Mouse (Mus musculus) lung, embryonic 14.5 days (tissue): ENCODE results near the gene Lsm10. TPM values are rescaled to one million over a fixed set of nuclear protein-coding genes. Genes with fewer than 3 reads are reported as not detected.

Experiments
- ATAC-seq: fragments of 200-750 bp; cut with Nextera tagmentation; 2 replicates; pipeline ENCODE4 v1.8.0; 2017; ENCODE audit warnings: mild to moderate bottlenecking, moderate TSS enrichment, moderate library complexity; ENCODE audit not compliant: insufficient read depth
- DNase-seq: peaks from one replicate; pipeline ENCODE4 v3.0.0-alpha.2; 2015
- H3K27ac ChIP-seq: fragments of 300-500 bp; sonication (generic); 2 replicates; pipeline ENCODE4 v1.5.1; 2014; ENCODE audit warnings: low read depth, mild to moderate bottlenecking, moderate library complexity
- H3K27me3 ChIP-seq: fragments of 300-500 bp; sonication (generic); 2 replicates; pipeline ENCODE4 v1.6.1; 2014; ENCODE audit warnings: low read length, control low read depth; ENCODE audit not compliant: insufficient read depth
- H3K36me3 ChIP-seq: fragments of 300-500 bp; sonication (generic); 2 replicates; pipeline ENCODE4 v1.6.1; 2014; ENCODE audit warnings: control low read depth; ENCODE audit not compliant: insufficient read depth
- H3K4me1 ChIP-seq: fragments of 300-500 bp; sonication (generic); 2 replicates; pipeline ENCODE4 v1.6.1; 2014; ENCODE audit warnings: antibody characterized with exemption, control low read depth; ENCODE audit not compliant: insufficient read depth
- H3K4me2 ChIP-seq: fragments of 300-500 bp; sonication (generic); 2 replicates; pipeline ENCODE4 v1.6.1; 2014; ENCODE audit warnings: mild to moderate bottlenecking
- H3K4me3 ChIP-seq: fragments of 300-500 bp; sonication (generic); 2 replicates; pipeline ENCODE4 v1.5.1; 2014; ENCODE audit warnings: low read depth, low read length
- H3K9ac ChIP-seq: fragments of 300-500 bp; sonication (generic); 2 replicates; pipeline ENCODE4 v1.6.1; 2014
- H3K9me3 ChIP-seq: fragments of 300-500 bp; sonication (generic); 2 replicates; pipeline ENCODE4 v1.6.1; 2016; ENCODE audit warnings: low read depth, low read length, control low read depth
- CTCF ChIP-seq: IDR thresholded peaks from 2 replicates; pipeline ENCODE4 v1.5.1; 2016; ENCODE audit warnings: antibody characterized with exemption, low read depth
- WGBS: fragments of 180-500 bp; shearing (Covaris S2); extraction: QIAGEN DNeasy Blood & Tissue Kit; methylation state at CpG from one replicate; pipeline ENCODE4 v1.1.7; 2014; 5-methylcytosine and 5-hydroxymethylcytosine counted together
- polyA plus RNA-seq: library from polyadenylated mRNA; unstranded; fragments of >200 nt; fragmentation: Nextera tagmentation; extraction: Ambion mirVana; gene quantifications from 2 replicates; pipeline ENCODE4 v1.2.1, GENCODE M21; 2014

Gene Lsm10
- 50.2 and 50.6 TPM in 2 replicates for polyA plus RNA-seq

DNA sequence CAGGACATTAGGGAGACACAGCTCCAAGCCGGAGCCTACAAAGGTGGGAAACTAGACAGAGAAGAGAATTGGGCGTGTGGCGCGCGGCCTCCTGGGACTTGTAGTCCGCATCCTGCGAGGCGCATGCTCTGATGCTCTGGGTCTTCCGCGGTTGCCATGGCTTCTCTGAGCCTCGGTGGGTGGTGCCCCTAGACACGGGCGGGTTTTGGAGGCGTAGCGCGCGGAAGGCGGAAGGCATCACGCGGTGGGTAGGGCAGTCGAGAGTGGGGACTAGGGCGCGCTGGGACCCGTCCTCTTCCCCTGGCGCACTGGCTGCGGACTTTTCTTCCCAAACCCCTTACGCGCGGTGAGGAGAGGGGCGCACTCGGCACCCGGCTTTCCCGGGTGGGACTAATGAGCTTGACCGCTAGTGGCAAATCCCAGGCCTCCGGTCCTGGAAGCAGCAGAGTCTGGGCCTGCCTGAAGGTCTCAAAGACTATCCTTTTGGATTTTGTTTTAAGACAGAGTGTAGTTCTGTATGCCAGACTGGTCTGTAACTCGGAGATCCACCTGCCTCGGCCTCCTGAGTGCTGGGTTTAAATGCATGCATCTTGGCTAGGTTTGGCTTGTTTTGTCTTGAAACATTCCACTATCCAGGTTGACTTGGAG, at the start of gene Lsm10:
Gene Lsm10 (plus strand): TSS at position 160 of the 648 bp plus-strand sequence.
- Histone ChIP-seq H3K4me3 (peak within 1 kb of the TSS; percentile 65), H3K9me3 (no peaks in the 10 kb centered on the region), H3K36me3 (0 out of 2 replicates have a peak, but pooled peaks cover 21% of the 10 kb centered on the region), H3K4me1 (no peaks in the 10 kb centered on the region), H3K27ac (peak within 1 kb of the TSS; percentile 70), H3K4me2 (peak within 1 kb of the TSS; percentile 72), H3K9ac (peak within 1 kb of the TSS; percentile 72), H3K27me3 (no peaks in the 10 kb centered on the region)
- DNase-seq: peak; percentile 98
- ATAC-seq: peak; percentile 99
- no peak for TF ChIP-seq CTCF
- 2% methylated on average over 37 of the region's 37 CpGs for WGBS

DNA sequence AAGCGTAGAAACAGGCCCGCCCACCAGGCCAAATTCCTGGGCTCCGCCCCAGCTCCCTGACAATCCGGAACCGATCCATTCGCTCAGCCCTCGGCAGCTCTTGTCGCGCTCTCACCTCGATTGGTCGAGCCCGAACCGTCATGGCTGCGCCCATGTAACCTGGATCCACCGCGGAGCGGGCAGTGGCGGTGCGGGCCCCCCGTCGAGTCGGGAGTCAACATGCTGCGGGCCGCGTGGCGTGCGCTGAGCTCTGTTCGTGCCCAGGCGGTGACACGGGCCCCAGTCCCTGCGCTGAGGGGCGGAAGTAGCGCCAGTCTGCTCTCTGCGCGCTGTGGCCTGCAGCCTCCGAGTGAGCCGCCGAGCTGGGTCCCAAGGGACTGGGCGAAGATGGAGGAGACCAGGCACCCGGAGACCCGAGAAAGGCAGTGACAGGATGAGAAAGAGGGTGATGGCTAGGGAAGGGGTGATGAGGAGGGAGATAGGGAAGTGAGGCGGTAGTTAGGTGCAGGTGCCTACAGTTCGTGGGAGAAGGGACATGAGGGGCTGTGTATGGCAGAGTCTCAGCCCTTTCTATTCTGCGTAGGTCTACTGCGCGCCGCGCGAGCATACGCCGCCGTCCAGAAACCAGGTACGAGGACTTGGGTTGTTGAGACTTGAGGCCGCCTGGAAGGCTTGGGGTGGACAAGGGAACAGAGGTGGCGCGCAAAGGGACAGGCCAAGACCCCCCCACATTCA, 49.4 kb upstream of the Lsm10 start, which contains the start of gene Mrps15:
Gene Mrps15 (plus strand): TSS at position 75 of the 735 bp plus-strand sequence.
- Histone ChIP-seq H3K36me3 (peaks cover 27% of the 10 kb centered on the region), H3K9ac (peak within 1 kb of the TSS; percentile 83), H3K9me3 (no peaks in the 10 kb centered on the region), H3K4me1 (peaks cover 5% of the 10 kb centered on the region), H3K27me3 (no peaks in the 10 kb centered on the region), H3K27ac (peak within 1 kb of the TSS; percentile 59), H3K4me3 (peak within 1 kb of the TSS; percentile 95), H3K4me2 (peak within 1 kb of the TSS; percentile 88)
- peak; percentile 96 for DNase-seq
- ATAC-seq: peak; percentile 97
- WGBS: under 1% methylated on average over 56 of the region's 56 CpGs
- TF ChIP-seq CTCF: no peak

DNA sequence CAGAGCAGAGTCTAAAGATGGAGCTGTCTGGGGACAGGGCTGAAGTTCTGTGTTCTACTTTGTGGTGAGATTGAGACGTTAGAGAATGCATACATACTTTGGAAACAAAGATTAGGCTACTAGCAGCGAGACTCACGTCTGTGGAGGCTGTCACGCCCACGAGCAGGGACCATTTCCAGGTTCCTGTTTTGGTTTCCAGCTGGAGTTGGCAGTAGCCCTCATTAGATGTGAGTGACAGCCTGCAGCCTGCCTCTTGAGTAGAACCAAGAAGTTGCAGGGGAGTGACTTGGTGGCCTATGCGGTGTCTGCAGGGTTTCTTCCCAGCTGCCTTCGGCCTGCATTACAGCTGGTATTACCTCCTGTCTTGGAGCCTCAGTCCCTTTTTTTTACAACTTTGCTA, 44.8 kb upstream of the Lsm10 start:
- peak; percentile 15 for DNase-seq
- peaks cover 5% of the 10 kb centered on the region for H3K4me1 ChIP-seq
- no peaks in the 10 kb centered on the region for H3K27me3 ChIP-seq
- H3K4me2 ChIP-seq: no peak overlapping the region
- peaks cover 57% of the 10 kb centered on the region for H3K36me3 ChIP-seq
- H3K9ac ChIP-seq: no peak overlapping the region
- ATAC-seq: no peak
- WGBS: 73% methylated on average over 7 of the region's 7 CpGs
- no peak overlapping the region for H3K4me3 ChIP-seq
- no peak for TF ChIP-seq CTCF
- H3K9me3 ChIP-seq: no peaks in the 10 kb centered on the region
- H3K27ac ChIP-seq: no peak overlapping the region

DNA sequence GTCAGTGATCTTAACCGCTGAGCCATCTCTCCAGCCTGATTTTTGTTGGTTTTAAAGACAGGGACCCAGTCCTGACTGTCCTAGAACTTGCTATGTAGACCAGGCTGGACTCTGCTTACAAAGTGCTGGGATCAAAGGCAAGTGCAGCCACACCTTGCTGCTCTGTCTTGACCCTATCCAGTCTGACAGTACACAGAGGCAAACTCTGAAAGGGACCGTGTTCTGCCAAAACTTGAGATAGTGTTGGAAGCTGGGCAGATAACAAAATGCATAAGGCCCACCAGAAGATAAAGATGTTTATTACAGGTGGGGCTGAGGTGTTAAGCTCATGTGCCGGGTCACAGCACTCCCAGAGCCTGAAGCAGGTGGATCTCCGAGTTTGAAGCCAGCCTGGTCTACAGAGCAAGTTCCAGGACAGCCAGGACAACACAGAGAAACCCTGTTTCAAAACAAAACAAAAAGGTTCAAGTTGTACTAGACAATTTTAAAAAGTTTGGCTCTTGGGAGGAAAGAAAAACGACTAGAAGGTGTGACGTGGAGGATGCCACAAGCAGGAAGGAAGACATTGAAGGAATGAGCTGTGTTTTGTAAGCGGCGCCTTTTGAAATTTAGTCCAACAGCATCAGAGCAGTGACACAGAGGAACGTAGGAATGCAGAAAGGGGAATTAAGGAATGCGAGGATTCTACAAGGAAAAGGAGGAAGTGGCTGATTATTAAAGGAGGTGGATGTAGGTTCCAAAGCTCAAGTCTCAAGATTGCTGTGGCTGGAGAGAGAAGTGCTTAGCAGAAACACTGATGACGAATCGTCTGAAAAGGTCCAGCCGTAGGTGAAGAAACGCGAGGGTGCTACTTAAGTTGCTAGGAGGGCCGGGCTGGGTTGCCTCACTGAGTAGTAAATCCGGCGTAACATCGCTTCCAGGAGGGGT, 39.0 kb upstream of the Lsm10 start:
- 10% methylated on average over 19 of the region's 19 CpGs for WGBS
- peak; percentile 38 for DNase-seq
- Histone ChIP-seq H3K4me1 (no peaks in the 10 kb centered on the region), H3K27me3 (no peaks in the 10 kb centered on the region), H3K27ac (peak overlapping the region; percentile 76), H3K36me3 (peaks cover 27% of the 10 kb centered on the region), H3K4me2 (peak overlapping the region; percentile 87), H3K4me3 (peak overlapping the region; percentile 64), H3K9me3 (no peaks in the 10 kb centered on the region), H3K9ac (peak overlapping the region; percentile 69)
- ATAC-seq: peak; percentile 21; the same call in 1 of the 2 replicates
- TF ChIP-seq CTCF: no peak

DNA sequence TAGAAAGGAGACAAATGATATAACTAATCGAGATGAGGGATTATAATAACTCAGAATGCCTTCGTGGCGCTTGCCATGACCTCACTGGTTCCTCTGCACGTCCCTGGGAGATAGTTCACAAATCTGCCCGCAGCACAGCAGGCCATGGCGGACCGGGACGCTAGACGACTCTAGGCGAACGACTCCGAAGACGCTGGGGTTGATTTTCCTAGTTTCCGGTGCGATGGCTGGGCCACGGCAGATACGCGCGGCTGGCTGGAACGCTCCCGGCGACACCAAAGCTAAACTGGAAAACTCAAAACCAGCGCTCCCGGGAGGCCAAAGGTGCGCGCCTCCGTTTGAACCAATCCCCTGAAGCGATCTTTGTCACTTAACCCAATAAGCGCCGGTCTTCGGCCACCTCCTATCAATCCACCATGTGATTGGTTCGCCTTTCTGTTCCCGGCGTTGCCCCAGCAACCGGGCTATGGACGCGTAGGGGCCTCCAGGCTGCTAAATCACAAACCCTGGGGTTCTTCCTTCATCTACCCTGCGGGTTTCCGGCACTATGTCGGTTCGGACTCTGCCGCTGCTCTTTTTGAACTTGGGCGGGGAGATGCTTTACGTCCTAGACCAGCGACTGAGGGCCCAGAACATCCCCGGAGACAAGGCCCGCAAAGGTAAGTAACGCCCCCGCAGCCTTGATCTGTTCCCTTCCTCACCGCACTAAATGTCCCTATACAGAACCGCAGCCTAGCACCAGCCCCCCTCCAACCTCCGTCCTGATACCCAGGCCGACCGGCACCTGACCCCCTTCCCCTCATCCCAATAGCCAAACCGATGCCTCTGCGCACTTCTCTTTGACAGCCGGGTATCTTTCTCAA, 38.1 kb upstream of the Lsm10 start, which contains the start of gene Oscp1:
Gene Oscp1 (plus strand): TSS at position 432 of the 863 bp plus-strand sequence.
- H3K4me3 ChIP-seq: peak within 1 kb of the TSS; percentile 64
- peak within 1 kb of the TSS; percentile 87 for H3K4me2 ChIP-seq
- peak within 1 kb of the TSS; percentile 69 for H3K9ac ChIP-seq
- no peak for TF ChIP-seq CTCF
- peak within 1 kb of the TSS; percentile 76 for H3K27ac ChIP-seq
- under 1% methylated on average over 57 of the region's 57 CpGs for WGBS
- H3K4me1 ChIP-seq: no peaks in the 10 kb centered on the region
- DNase-seq (peak; percentile 97), ATAC-seq (peak; percentile 98)
- no peaks in the 10 kb centered on the region for H3K9me3 ChIP-seq
- H3K36me3 ChIP-seq: peaks cover 25% of the 10 kb centered on the region
- H3K27me3 ChIP-seq: no peaks in the 10 kb centered on the region

DNA sequence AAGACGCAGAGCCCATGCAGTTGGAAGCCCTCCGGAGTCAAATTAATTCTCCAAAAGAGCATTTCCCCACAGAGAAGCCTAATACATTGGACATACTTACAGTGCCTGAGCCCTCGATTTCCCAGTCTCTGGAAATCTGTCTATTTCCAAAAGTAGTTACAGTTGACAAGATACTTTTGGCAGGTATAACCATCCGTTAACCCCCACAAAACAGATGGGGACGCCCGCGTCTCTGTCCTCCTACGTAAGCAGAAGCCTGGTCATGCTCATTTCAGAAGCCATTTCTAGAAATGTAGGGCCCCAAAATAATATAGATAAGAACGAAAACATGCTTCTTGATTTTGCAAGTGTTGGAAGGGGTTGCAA, 37.4 kb upstream of the Lsm10 start:
- no peak for ATAC-seq

More for the DNA sequence above, 37.4 kb upstream of the Lsm10 start:
- H3K27ac ChIP-seq: no peak overlapping the region
- TF ChIP-seq CTCF: no peak
- H3K4me3 ChIP-seq: peak overlapping the region; percentile 64
- no peaks in the 10 kb centered on the region for H3K27me3 ChIP-seq
- peak overlapping the region; percentile 87 for H3K4me2 ChIP-seq
- H3K9ac ChIP-seq: peak overlapping the region; percentile 69
- no peaks in the 10 kb centered on the region for H3K9me3 ChIP-seq
- 32% methylated on average over 9 of the region's 9 CpGs for WGBS
- no peaks in the 10 kb centered on the region for H3K4me1 ChIP-seq
- peaks cover 19% of the 10 kb centered on the region for H3K36me3 ChIP-seq
- no peak for DNase-seq
